Mouse (Mus musculus) erythroblast, embryonic 14.5 days (primary cell): ENCODE data around the gene Lnx1.

Experiments used
- GATA1 ChIP-seq: IDR thresholded peaks from 2 replicates; pipeline ENCODE4 v1.6.1; 2012; ENCODE audit warnings: low read length, inconsistent platforms, mixed read lengths
- TAL1 ChIP-seq: IDR thresholded peaks from 3 replicates; pipeline ENCODE4 v1.6.1; 2012; ENCODE audit warnings: low read length, inconsistent platforms, mixed read lengths

DNA sequence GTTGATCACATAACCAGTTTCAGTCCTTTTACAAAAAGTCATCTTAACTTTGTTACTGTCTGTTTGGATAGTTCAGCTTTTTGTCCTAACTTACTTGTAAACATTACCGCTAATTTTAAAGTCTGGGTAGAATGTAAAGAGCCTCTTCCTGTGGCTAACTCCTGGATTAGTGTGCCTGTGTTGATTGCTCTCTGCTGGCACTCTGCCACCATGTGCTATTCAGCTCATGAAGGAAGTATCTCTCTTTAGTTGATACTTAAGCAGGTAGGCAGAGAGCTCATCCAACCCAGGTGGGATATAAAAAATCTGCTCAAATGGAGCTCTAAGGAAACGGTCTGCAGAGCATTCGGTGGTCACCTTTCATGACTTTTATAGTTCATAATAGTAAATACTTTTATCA lies 101.5 kb downstream of the Lnx1 start:
- no peak for TF ChIP-seq GATA1
- no peak for TF ChIP-seq TAL1
